Mouse (Mus musculus): ENCODE results near the gene Skp2. TPM values are rescaled to one million over a fixed set of nuclear protein-coding genes. Genes with fewer than 3 reads are reported as not detected.
"Not testable (repeated sequence)": the region's sequence is repeated elsewhere in the genome, so short reads cannot be mapped to it uniquely, and the experiment has no call there.

Skp2 gene
- polyA plus RNA-seq (2014; fragmentation: Nextera tagmentation; extraction: Ambion mirVana) = 105 and 113 TPM in 2 replicates

GRCm38 (mm10) chr15:9155325-9155724 is at the start of gene Skp2:
Gene Skp2 (minus strand): TSS chr15:9155425.
- H3K36me3 ChIP-seq (ENCODE audit: control insufficient read depth, insufficient read depth, low read length) = peaks cover 5% of the 10 kb centered on the region; the same call in 1 of the 2 replicates
- no peaks in the 10 kb centered on the region for H3K9me3 ChIP-seq (ENCODE audit: control insufficient read depth, low read length)
- H3K27me3 ChIP-seq (ENCODE audit: control insufficient read depth, insufficient read depth, low read length) = no peaks in the 10 kb centered on the region
- H3K27ac ChIP-seq (ENCODE audit: low read depth, low read length) = no peak within 1 kb of the TSS
- no peak for ATAC-seq (ENCODE audit: insufficient read depth, low FRiP score, low TSS enrichment)
- no peaks in the 10 kb centered on the region for H3K4me1 ChIP-seq (ENCODE audit: control insufficient read depth, insufficient read depth, low read length)
- H3K4me3 ChIP-seq (ENCODE audit: low read depth, low read length) = no peak within 1 kb of the TSS
- DNase-seq (ENCODE audit: low spot score) = no peak
- H3K4me2 ChIP-seq (ENCODE audit: low read depth) = no peak within 1 kb of the TSS
- no peak within 1 kb of the TSS for H3K9ac ChIP-seq (ENCODE audit: low read length)

- Histone ChIP-seq H3K4me3 (ENCODE audit: low read depth, low read length) (no peak overlapping the region), H3K9ac (ENCODE audit: low read length) (no peak overlapping the region), H3K36me3 (ENCODE audit: control insufficient read depth, insufficient read depth, low read length) (no peaks in the 10 kb centered on the region), H3K9me3 (ENCODE audit: control insufficient read depth, low read length) (no peaks in the 10 kb centered on the region), H3K4me2 (ENCODE audit: low read depth) (no peak overlapping the region), H3K4me1 (ENCODE audit: control insufficient read depth, insufficient read depth, low read length) (no peaks in the 10 kb centered on the region), H3K27ac (ENCODE audit: low read depth, low read length) (no peak overlapping the region), H3K27me3 (ENCODE audit: control insufficient read depth, insufficient read depth, low read length) (no peaks in the 10 kb centered on the region)
- DNase-seq (ENCODE audit: low spot score) (no peak), ATAC-seq (ENCODE audit: insufficient read depth, low FRiP score, low TSS enrichment) (no peak)
- WGBS = 65% methylated on average over 6 of the region's 6 CpGs
These were observed 43.2 kb upstream of the Skp2 start for GRCm38 (mm10) chr15:9198421-9198820.

GRCm38 (mm10) chr15:9192685-9193084 is 37.5 kb upstream of the Skp2 start:
- not testable (repeated sequence) for H3K4me2 ChIP-seq (ENCODE audit: low read depth); H3K27ac ChIP-seq (ENCODE audit: low read depth, low read length); H3K4me3 ChIP-seq (ENCODE audit: low read depth, low read length); H3K9ac ChIP-seq (ENCODE audit: low read length); ATAC-seq (ENCODE audit: insufficient read depth, low FRiP score, low TSS enrichment); H3K27me3 ChIP-seq (ENCODE audit: control insufficient read depth, insufficient read depth, low read length); DNase-seq (ENCODE audit: low spot score); H3K4me1 ChIP-seq (ENCODE audit: control insufficient read depth, insufficient read depth, low read length); H3K36me3 ChIP-seq (ENCODE audit: control insufficient read depth, insufficient read depth, low read length); H3K9me3 ChIP-seq (ENCODE audit: control insufficient read depth, low read length)

- Histone ChIP-seq H3K27ac (ENCODE audit: low read depth, low read length) (no peak overlapping the region), H3K27me3 (ENCODE audit: control insufficient read depth, insufficient read depth, low read length) (no peaks in the 10 kb centered on the region), H3K4me3 (ENCODE audit: low read depth, low read length) (no peak overlapping the region), H3K4me2 (ENCODE audit: low read depth) (no peak overlapping the region), H3K4me1 (ENCODE audit: control insufficient read depth, insufficient read depth, low read length) (no peaks in the 10 kb centered on the region), H3K9me3 (ENCODE audit: control insufficient read depth, low read length) (no peaks in the 10 kb centered on the region), H3K36me3 (ENCODE audit: control insufficient read depth, insufficient read depth, low read length) (no peaks in the 10 kb centered on the region), H3K9ac (ENCODE audit: low read length) (no peak overlapping the region)
- no peak for ATAC-seq (ENCODE audit: insufficient read depth, low FRiP score, low TSS enrichment)
- DNase-seq (ENCODE audit: low spot score) = no peak
- 88% methylated on average over 2 of the region's 2 CpGs for WGBS
These were observed 34.6 kb upstream of the Skp2 start for GRCm38 (mm10) chr15:9189796-9190195.

GRCm38 (mm10) chr15:9183995-9184394 is 28.8 kb upstream of the Skp2 start:
- WGBS = 97% methylated on average over 5 of the region's 5 CpGs

GRCm38 (mm10) chr15:9177038-9177437 is 21.8 kb upstream of the Skp2 start:
- Histone ChIP-seq H3K4me3 (ENCODE audit: low read depth, low read length) (no peak overlapping the region), H3K27me3 (ENCODE audit: control insufficient read depth, insufficient read depth, low read length) (no peaks in the 10 kb centered on the region), H3K4me1 (ENCODE audit: control insufficient read depth, insufficient read depth, low read length) (no peaks in the 10 kb centered on the region), H3K9ac (ENCODE audit: low read length) (no peak overlapping the region), H3K4me2 (ENCODE audit: low read depth) (no peak overlapping the region), H3K27ac (ENCODE audit: low read depth, low read length) (no peak overlapping the region), H3K9me3 (ENCODE audit: control insufficient read depth, low read length) (no peaks in the 10 kb centered on the region), H3K36me3 (ENCODE audit: control insufficient read depth, insufficient read depth, low read length) (no peaks in the 10 kb centered on the region)
- WGBS = over 99% methylated on average over 3 of the region's 3 CpGs
- DNase-seq (ENCODE audit: low spot score) (no peak), ATAC-seq (ENCODE audit: insufficient read depth, low FRiP score, low TSS enrichment) (no peak)

More at GRCm38 (mm10) chr15:9183995-9184394, 28.8 kb upstream of the Skp2 start:
- Histone ChIP-seq H3K4me3 (ENCODE audit: low read depth, low read length) (no peak overlapping the region), H3K4me1 (ENCODE audit: control insufficient read depth, insufficient read depth, low read length) (no peaks in the 10 kb centered on the region), H3K27me3 (ENCODE audit: control insufficient read depth, insufficient read depth, low read length) (no peaks in the 10 kb centered on the region), H3K9me3 (ENCODE audit: control insufficient read depth, low read length) (no peaks in the 10 kb centered on the region), H3K36me3 (ENCODE audit: control insufficient read depth, insufficient read depth, low read length) (no peaks in the 10 kb centered on the region), H3K27ac (ENCODE audit: low read depth, low read length) (no peak overlapping the region), H3K4me2 (ENCODE audit: low read depth) (no peak overlapping the region), H3K9ac (ENCODE audit: low read length) (no peak overlapping the region)
- DNase-seq (ENCODE audit: low spot score) (no peak), ATAC-seq (ENCODE audit: insufficient read depth, low FRiP score, low TSS enrichment) (no peak)

- Histone ChIP-seq H3K9me3 (ENCODE audit: control insufficient read depth, low read length) (no peaks in the 10 kb centered on the region), H3K9ac (ENCODE audit: low read length) (no peak overlapping the region), H3K4me1 (ENCODE audit: control insufficient read depth, insufficient read depth, low read length) (no peaks in the 10 kb centered on the region), H3K4me3 (ENCODE audit: low read depth, low read length) (no peak overlapping the region), H3K4me2 (ENCODE audit: low read depth) (no peak overlapping the region), H3K27me3 (ENCODE audit: control insufficient read depth, insufficient read depth, low read length) (no peaks in the 10 kb centered on the region), H3K27ac (ENCODE audit: low read depth, low read length) (no peak overlapping the region), H3K36me3 (ENCODE audit: control insufficient read depth, insufficient read depth, low read length) (no peaks in the 10 kb centered on the region; the same call in 1 of the 2 replicates)
- 66% methylated on average over 6 of the region's 6 CpGs for WGBS
- DNase-seq (ENCODE audit: low spot score) = no peak
- no peak for ATAC-seq (ENCODE audit: insufficient read depth, low FRiP score, low TSS enrichment)
These were observed 8.9 kb upstream of the Skp2 start for GRCm38 (mm10) chr15:9164125-9164524.

GRCm38 (mm10) chr15:9162557-9163070 is 7.4 kb upstream of the Skp2 start:
- Histone ChIP-seq H3K9me3 (ENCODE audit: control insufficient read depth, low read length) (no peaks in the 10 kb centered on the region), H3K36me3 (ENCODE audit: control insufficient read depth, insufficient read depth, low read length) (no peaks in the 10 kb centered on the region), H3K4me2 (ENCODE audit: low read depth) (no peak overlapping the region), H3K27me3 (ENCODE audit: control insufficient read depth, insufficient read depth, low read length) (no peaks in the 10 kb centered on the region), H3K4me1 (ENCODE audit: control insufficient read depth, insufficient read depth, low read length) (no peaks in the 10 kb centered on the region), H3K4me3 (ENCODE audit: low read depth, low read length) (no peak overlapping the region), H3K9ac (ENCODE audit: low read length) (no peak overlapping the region), H3K27ac (ENCODE audit: low read depth, low read length) (no peak overlapping the region)
- WGBS = 85% methylated on average over 4 of the region's 4 CpGs
- ATAC-seq (ENCODE audit: insufficient read depth, low FRiP score, low TSS enrichment) = no peak
- no peak for DNase-seq (ENCODE audit: low spot score)

- peak overlapping the region; percentile 35; the same call in 1 of the 2 replicates for H3K27ac ChIP-seq (ENCODE audit: low read depth, low read length)
- DNase-seq (ENCODE audit: low spot score) (peak; percentile 57), ATAC-seq (ENCODE audit: insufficient read depth, low FRiP score, low TSS enrichment) (peak; percentile 93)
- peak overlapping the region; percentile 71 for H3K9ac ChIP-seq (ENCODE audit: low read length)
- peak overlapping the region; percentile 82 for H3K4me3 ChIP-seq (ENCODE audit: low read depth, low read length)
- WGBS = under 1% methylated on average over 37 of the region's 37 CpGs
- peaks cover 11% of the 10 kb centered on the region; the same call in 1 of the 2 replicates for H3K4me1 ChIP-seq (ENCODE audit: control insufficient read depth, insufficient read depth, low read length)
- H3K9me3 ChIP-seq (ENCODE audit: control insufficient read depth, low read length) = no peaks in the 10 kb centered on the region
- H3K36me3 ChIP-seq (ENCODE audit: control insufficient read depth, insufficient read depth, low read length) = peaks cover 9% of the 10 kb centered on the region
- peak overlapping the region; percentile 73 for H3K4me2 ChIP-seq (ENCODE audit: low read depth)
- H3K27me3 ChIP-seq (ENCODE audit: control insufficient read depth, insufficient read depth, low read length) = no peaks in the 10 kb centered on the region
These were observed 14.5 kb downstream of the Skp2 start for GRCm38 (mm10) chr15:9140684-9141171.
